19 mouse cellular contexts compared by ENCODE assay signal in the genomic region with DNA sequence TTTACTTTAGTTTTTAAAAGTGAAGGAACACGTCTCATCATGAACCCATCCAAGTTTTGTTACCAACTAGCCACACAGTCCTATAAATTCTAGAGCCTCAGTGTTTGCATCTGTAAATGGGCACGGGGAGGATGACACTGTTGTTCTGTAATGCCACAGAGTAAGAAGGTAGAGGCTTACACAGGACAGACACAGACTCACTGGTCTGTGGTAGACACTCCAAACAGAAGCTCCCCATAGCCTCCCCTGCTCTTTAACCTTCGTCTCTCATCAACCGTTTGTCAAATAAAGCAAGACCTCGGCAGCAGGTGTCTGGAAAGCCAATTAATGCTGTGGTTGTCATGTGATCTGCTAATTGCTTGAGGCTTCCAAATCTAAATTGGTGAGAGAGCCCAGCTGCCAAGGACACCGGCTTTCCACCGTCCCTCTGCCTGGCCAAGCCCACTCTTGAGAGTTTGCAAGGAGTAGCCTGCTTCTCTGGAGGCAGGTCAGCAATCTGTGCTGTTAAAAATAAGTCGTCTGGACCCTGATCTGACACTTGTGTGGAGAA. TPM values are rescaled to one million over a fixed set of nuclear protein-coding genes. Genes with fewer than 3 reads are reported as not detected.
DNase-seq lines count a peak whose midpoint lies in the region; ATAC-seq lines count a peak whose summit lies in the region.
"Had no signal": no experiment of that assay in that cellular context is flagged by ENCODE, and none has a peak within 500 bp of the region (broad histone marks: within the 10 kb centered on the region; RNA-seq: fewer than 3 reads in every experiment).

No protein-coding gene starts in this region.

- ATAC-seq in forebrain, embryonic 11.5 days (replicated peaks; ENCODE audit: low FRiP score): 0 out of 2 replicates have a peak, but pooled peaks have one; percentile 42
- ATAC-seq in forebrain, embryonic 16.5 days: no peak
- ATAC-seq in midbrain, embryonic 14.5 days (ENCODE audit: low FRiP score, low TSS enrichment): no peak
- ATAC-seq in midbrain, embryonic 15.5 days (replicated peaks): no peak
- ATAC-seq: hindbrain, embryonic 16.5 days had no signal

- 82% methylated on average over 8 of the region's 8 CpGs for WGBS in forebrain, embryonic 11.5 days
- 39% methylated on average over 8 of the region's 8 CpGs for WGBS in forebrain, embryonic 16.5 days
- 67% methylated on average over 8 of the region's 8 CpGs for WGBS in midbrain, embryonic 14.5 days
- 60% methylated on average over 8 of the region's 8 CpGs for WGBS in midbrain, embryonic 15.5 days

- DNase-seq in forebrain, embryonic 11.5 days (ENCODE audit: low spot score): no peak
- peak; percentile 69 for DNase-seq in heart, adult 11 months
- no peak for DNase-seq in heart, postnatal 10 days
- DNase-seq in midbrain, embryonic 14.5 days: peak; percentile 15
- DNase-seq in cerebellum, postnatal 25 days: no peak
- DNase-seq: adrenal gland, postnatal 10 days; cerebellum, adult 18-20 months; cerebellum, adult 9-11 months; embryo, embryonic 11 days; gastrocnemius, adult 2 months; gastrocnemius, postnatal 25 days; heart, postnatal 4 days had no signal

- H3K9me3 ChIP-seq in forebrain, embryonic 11.5 days (ENCODE audit: control insufficient read depth, low read length): no peaks in the 10 kb centered on the region
- H3K9me3 ChIP-seq in forebrain, embryonic 16.5 days (ENCODE audit: control insufficient read depth, low read length): no peaks in the 10 kb centered on the region
- H3K9me3 ChIP-seq in midbrain, embryonic 14.5 days (ENCODE audit: control insufficient read depth, low read length): no peaks in the 10 kb centered on the region
- H3K9me3 ChIP-seq in midbrain, embryonic 15.5 days: no peaks in the 10 kb centered on the region
- H3K9me3 ChIP-seq: embryonic facial prominence, embryonic 15.5 days; heart, embryonic 13.5 days; hindbrain, embryonic 12.5 days had no signal

- H3K9ac ChIP-seq in forebrain, embryonic 11.5 days (ENCODE audit: low read length): no peak overlapping the region
- H3K9ac ChIP-seq in forebrain, embryonic 16.5 days (replicated peaks; ENCODE audit: low read depth, low read length): no peak overlapping the region
- no peak overlapping the region for H3K9ac ChIP-seq in midbrain, embryonic 14.5 days (replicated peaks; ENCODE audit: low read length)
- no peak overlapping the region for H3K9ac ChIP-seq in midbrain, embryonic 15.5 days
- H3K9ac ChIP-seq: embryonic facial prominence, embryonic 15.5 days; heart, embryonic 13.5 days; hindbrain, embryonic 12.5 days had no signal

- no peak overlapping the region for H3K4me2 ChIP-seq in forebrain, embryonic 11.5 days (ENCODE audit: low read depth, low read length, severe bottlenecking)
- no peak overlapping the region for H3K4me2 ChIP-seq in forebrain, embryonic 16.5 days (ENCODE audit: low read length)
- no peak overlapping the region for H3K4me2 ChIP-seq in midbrain, embryonic 14.5 days (ENCODE audit: low read length)
- H3K4me2 ChIP-seq in midbrain, embryonic 15.5 days: no peak overlapping the region
- H3K4me2 ChIP-seq: embryonic facial prominence, embryonic 15.5 days; heart, embryonic 13.5 days; hindbrain, embryonic 12.5 days had no signal

- no peaks in the 10 kb centered on the region for H3K4me1 ChIP-seq in forebrain, embryonic 11.5 days (replicated peaks; ENCODE audit: control insufficient read depth, insufficient read depth, low read length)
- H3K4me1 ChIP-seq in forebrain, embryonic 16.5 days (replicated peaks; ENCODE audit: control insufficient read depth, insufficient read depth, low read length): peaks cover 4% of the 10 kb centered on the region; the same call in 1 of the 2 replicates
- H3K4me1 ChIP-seq in midbrain, embryonic 14.5 days (ENCODE audit: control insufficient read depth, insufficient read depth, low read length): no peaks in the 10 kb centered on the region
- H3K4me1 ChIP-seq in midbrain, embryonic 15.5 days: no peaks in the 10 kb centered on the region
- H3K4me1 ChIP-seq: embryonic facial prominence, embryonic 15.5 days; hindbrain, embryonic 12.5 days had no signal

- H3K27ac ChIP-seq in forebrain, embryonic 11.5 days (ENCODE audit: low read depth, low read length): no peak overlapping the region
- no peak overlapping the region for H3K27ac ChIP-seq in forebrain, embryonic 16.5 days (ENCODE audit: low read length)
- no peak overlapping the region for H3K27ac ChIP-seq in midbrain, embryonic 14.5 days (replicated peaks; ENCODE audit: low read depth, low read length)
- H3K27ac ChIP-seq in midbrain, embryonic 15.5 days: no peak overlapping the region
- H3K27ac ChIP-seq: embryonic facial prominence, embryonic 15.5 days; gastrocnemius, adult 2 months; heart, embryonic 13.5 days; hindbrain, embryonic 12.5 days had no signal

- no peaks in the 10 kb centered on the region for H3K36me3 ChIP-seq in forebrain, embryonic 11.5 days (ENCODE audit: control insufficient read depth, insufficient read depth, low read length)
- H3K36me3 ChIP-seq in forebrain, embryonic 16.5 days (ENCODE audit: control insufficient read depth, insufficient read depth): no peaks in the 10 kb centered on the region
- H3K36me3 ChIP-seq in midbrain, embryonic 14.5 days (ENCODE audit: control insufficient read depth, insufficient read depth, low read length): no peaks in the 10 kb centered on the region
- no peaks in the 10 kb centered on the region for H3K36me3 ChIP-seq in midbrain, embryonic 15.5 days (replicated peaks)
- H3K36me3 ChIP-seq: embryonic facial prominence, embryonic 15.5 days; heart, embryonic 13.5 days; hindbrain, embryonic 12.5 days had no signal

- no peak overlapping the region for H3K4me3 ChIP-seq in forebrain, embryonic 11.5 days (ENCODE audit: low read depth, low read length)
- no peak overlapping the region for H3K4me3 ChIP-seq in forebrain, embryonic 16.5 days (replicated peaks; ENCODE audit: low read length)
- H3K4me3 ChIP-seq in midbrain, embryonic 14.5 days (replicated peaks; ENCODE audit: low read depth, low read length): no peak overlapping the region
- no peak overlapping the region for H3K4me3 ChIP-seq in midbrain, embryonic 15.5 days
- H3K4me3 ChIP-seq: embryonic facial prominence, embryonic 15.5 days; erythroblast, embryonic 14.5 days; gastrocnemius, adult 2 months; heart, embryonic 13.5 days; hindbrain, embryonic 12.5 days had no signal

- intact Hi-C loops in heart, postnatal 10 days (cut with DNase I): no loop called here

- H3K27me3 ChIP-seq in forebrain, embryonic 11.5 days (ENCODE audit: control insufficient read depth, insufficient read depth, low read length): no peaks in the 10 kb centered on the region
- H3K27me3 ChIP-seq in forebrain, embryonic 16.5 days (replicated peaks; ENCODE audit: control insufficient read depth, insufficient read depth, low read length): no peaks in the 10 kb centered on the region
- H3K27me3 ChIP-seq in midbrain, embryonic 14.5 days (ENCODE audit: control insufficient read depth, insufficient read depth, low read length): no peaks in the 10 kb centered on the region
- H3K27me3 ChIP-seq in midbrain, embryonic 15.5 days (replicated peaks): no peaks in the 10 kb centered on the region
- H3K27me3 ChIP-seq: embryonic facial prominence, embryonic 15.5 days; hindbrain, embryonic 12.5 days had no signal

RNA-seq across cellular contexts. Expression of a gene that starts 52.9 kb away (rescaled TPM):
- 3.0 and 4.6 TPM in 2 replicates for polyA plus RNA-seq in forebrain, embryonic 11.5 days (2014; fragmentation: Nextera tagmentation; extraction: Ambion mirVana)
- 1.8 and 2.1 TPM in 2 replicates for polyA plus RNA-seq in forebrain, embryonic 16.5 days (2015; fragmentation: Nextera tagmentation; extraction: Ambion mirVana)
- 10 to 100 TPM; 23.2 to 27.1 TPM for total RNA-seq in heart, postnatal 10 days (2021)
- 0.35 and 1.2 TPM in 2 replicates for polyA plus RNA-seq in midbrain, embryonic 14.5 days (2014; fragmentation: Nextera tagmentation; extraction: Ambion mirVana)
- 1.7 and 2.2 TPM in 2 replicates for polyA plus RNA-seq in midbrain, embryonic 15.5 days (2015; fragmentation: Nextera tagmentation; extraction: Ambion mirVana)

Comparison
In these comparisons a context has a peak if more than half of its experiments do, and no peak if none do; other contexts are left out.
1. DNase-seq: peak in heart, adult 11 months (single experiment) and midbrain, embryonic 14.5 days (single experiment); none in forebrain, embryonic 11.5 days (single experiment), heart, postnatal 10 days (0 of 2) and cerebellum, postnatal 25 days (0 of 2).